Mouse (Mus musculus): ENCODE measurements around the gene D930007J09Rik.
A peak's percentile ranks its signal among the peaks of the same experiment; 100 is the strongest.

The D930007J09Rik gene

GRCm38 (mm10) chr13:32819926-32820325, 17.3 kb upstream of the D930007J09Rik start:
- DNase-seq (ENCODE audit: low spot score): no peak

DNA sequence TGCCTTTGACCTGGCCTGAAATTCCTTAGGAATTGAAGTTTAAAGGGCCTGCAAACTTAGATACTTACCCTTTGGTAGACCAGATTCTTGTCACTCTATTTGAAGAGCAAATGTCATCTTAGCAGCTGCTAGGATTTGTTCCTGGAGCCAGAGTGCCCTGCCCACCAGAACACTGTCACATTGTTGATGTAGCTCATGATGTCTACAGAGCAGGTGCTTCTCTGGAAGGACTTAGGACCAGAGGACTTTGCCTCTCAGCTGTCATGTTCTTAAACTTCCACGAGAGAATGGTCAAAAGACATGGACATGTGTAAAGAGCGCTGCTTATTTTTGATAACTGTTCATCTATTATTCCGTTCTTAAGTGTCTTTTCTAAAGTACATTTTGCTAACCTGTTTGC, 16.6 kb upstream of the D930007J09Rik start:
- no peak for DNase-seq (ENCODE audit: low spot score)

DNA sequence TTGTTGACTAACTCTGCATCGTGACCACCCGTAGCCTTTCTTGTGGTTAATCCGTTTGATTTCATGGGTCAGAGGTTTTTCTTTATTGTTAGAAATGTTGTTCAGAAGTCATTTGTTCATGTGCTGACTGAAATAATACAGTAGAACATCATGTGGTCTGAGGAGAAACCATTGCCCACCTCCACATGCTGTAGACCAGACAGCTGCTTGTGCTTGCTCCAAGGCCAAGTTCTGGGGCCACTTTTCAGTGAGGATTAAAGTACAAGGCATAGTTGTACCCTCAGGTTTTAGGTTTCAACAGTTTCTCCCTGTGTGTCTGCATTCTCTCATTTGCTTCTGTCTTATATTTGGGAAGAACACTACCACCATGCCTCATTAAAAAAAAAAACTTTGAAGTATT, 5.0 kb upstream of the D930007J09Rik start:
- DNase-seq (ENCODE audit: low spot score): no peak

GRCm38 (mm10) chr13:32806820-32807219, 4.2 kb upstream of the D930007J09Rik start:
- DNase-seq (ENCODE audit: low spot score): no peak

- no peak for DNase-seq (ENCODE audit: low spot score)
Measured at GRCm38 (mm10) chr13:32803701-32804345, 1.2 kb upstream of the D930007J09Rik start.

GRCm38 (mm10) chr13:32801693-32802221, 892 bp downstream of the D930007J09Rik start, which contains the start of gene Wrnip1:
Wrnip1 (plus strand) TSS chr13:32802038.
- DNase-seq (ENCODE audit: low spot score): peak; percentile 98

DNA sequence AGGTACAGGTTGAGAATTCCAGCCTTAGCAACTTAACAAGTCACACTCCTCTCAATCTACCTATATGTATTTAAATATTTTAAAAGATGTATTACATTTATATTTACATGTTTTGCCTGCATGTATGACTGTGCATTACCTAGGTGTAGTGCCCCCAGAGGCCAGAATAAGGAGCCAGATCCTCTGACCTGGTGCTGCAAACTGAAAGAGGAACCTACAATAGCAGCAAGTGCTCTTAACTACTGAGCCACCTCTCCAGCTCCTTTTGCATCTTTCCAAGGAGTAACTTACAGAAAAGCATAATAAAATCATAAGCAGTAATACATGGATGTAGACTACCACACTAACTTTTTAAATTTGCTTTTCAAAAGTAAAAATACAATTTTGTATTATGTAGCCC, 1.8 kb downstream of the D930007J09Rik start:
- DNase-seq (ENCODE audit: low spot score): no peak

GRCm38 (mm10) chr13:32799131-32799530, 3.5 kb downstream of the D930007J09Rik start:
- no peak for DNase-seq (ENCODE audit: low spot score)

DNA sequence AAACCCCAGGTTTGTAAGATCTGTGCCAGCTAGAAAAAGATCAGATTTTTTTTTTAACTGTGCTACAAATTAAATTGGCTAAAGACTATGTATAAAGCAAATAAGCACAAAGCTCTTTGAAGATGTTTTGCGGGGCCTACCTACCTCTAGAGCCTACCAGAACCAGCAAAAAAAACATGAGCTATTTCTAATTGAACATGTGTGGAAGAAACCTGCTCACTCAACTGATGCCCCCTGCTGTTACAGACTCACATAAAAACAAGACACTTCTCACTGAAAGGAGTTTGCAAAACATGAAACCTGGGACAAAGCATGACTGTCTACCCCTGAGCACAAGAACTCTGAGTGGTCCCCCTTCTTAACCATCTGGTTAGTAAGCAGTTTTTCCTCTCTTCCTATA, 5.6 kb downstream of the D930007J09Rik start:
- no peak for DNase-seq (ENCODE audit: low spot score)

GRCm38 (mm10) chr13:32795166-32795565, 7.5 kb downstream of the D930007J09Rik start:
- no peak for DNase-seq (ENCODE audit: low spot score)

DNA sequence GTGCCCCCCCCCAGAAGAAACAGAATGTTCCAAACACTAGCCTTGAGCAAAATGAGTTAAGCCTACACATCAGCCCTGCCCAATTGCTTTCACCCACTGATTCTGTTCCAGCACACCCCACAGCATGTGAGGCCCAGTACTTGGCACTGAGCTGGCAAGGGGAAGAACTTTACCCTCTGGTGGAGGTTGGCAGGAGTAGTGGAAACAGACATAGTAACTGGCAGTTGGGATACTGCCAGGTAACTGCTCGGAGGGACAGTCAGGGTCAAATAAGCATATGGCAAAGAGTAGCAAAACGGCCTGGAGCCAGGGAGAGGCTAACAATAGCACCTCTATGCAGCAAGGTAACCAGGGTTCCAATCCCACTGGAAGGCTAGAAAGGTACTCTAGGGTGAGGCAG, 8.0 kb downstream of the D930007J09Rik start:
- no peak for DNase-seq (ENCODE audit: low spot score)

DNA sequence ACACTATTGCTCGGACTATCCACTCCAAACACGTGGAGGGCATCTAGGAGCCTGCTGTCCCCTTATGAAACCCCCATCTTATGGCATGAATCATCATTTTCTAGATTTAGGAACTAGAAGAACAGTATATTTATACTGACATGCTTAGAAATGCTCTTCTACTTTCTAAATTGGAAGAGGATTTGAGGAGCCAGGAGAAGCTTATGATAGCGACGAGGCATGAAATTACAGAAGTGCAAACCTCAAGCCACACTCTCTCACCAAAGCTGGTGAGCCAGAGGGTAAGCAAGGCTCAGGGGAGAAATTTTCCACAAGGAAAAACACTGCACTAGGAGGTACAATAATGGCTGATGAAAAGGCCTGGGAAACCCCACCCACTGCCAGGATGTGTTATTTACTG, 12.9 kb downstream of the D930007J09Rik start:
- DNase-seq (ENCODE audit: low spot score): no peak

- no peak for DNase-seq (ENCODE audit: low spot score)
Measured at GRCm38 (mm10) chr13:32787584-32787983, 15.1 kb downstream of the D930007J09Rik start.

- no peak for DNase-seq (ENCODE audit: low spot score)
Measured at GRCm38 (mm10) chr13:32783816-32784215, 18.8 kb downstream of the D930007J09Rik start, which contains the start of gene Mylk4. Mylk4 (minus strand) TSS chr13:32783954.

DNA sequence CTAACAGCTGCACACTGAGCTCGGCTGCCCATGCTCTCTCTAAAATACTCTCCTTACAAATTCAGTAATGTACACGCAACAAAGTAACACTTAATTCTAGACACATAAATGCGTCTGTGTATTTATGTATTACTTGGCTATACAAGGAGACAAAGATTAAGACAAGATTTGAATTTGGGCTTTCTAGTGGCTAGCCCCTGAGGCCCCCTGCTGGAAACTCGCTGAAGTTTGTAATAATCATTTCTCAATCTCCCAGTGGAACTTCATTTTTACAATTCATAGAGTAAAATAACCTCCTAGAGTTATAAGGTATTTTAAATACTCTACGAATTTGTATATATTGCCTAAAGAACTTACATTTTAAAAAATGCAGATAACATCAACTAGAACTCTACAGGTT, 19.6 kb downstream of the D930007J09Rik start:
- DNase-seq (ENCODE audit: low spot score): no peak

DNA sequence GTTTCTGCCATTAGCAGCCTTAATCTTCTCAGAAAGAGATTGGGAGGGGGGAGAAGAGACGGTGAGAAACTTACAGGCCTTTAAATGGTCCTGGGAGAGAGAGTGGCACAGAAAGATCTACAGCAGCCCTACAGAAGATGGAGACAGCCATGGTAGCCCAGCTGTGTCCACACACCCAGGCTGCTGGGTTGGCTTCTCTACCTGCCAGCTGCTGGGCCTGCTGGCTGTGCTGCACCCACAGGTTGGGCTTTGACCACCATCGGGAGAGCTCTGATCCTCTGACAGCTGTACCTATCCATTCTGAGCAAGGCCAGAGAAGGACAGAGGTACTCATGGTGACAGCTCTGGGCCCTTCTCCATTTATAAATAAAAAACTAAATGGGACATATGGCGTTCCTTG, 23.8 kb downstream of the D930007J09Rik start:
- DNase-seq (ENCODE audit: low spot score): no peak

- no peak for DNase-seq (ENCODE audit: low spot score)
Measured at GRCm38 (mm10) chr13:32776350-32776749, 26.3 kb downstream of the D930007J09Rik start.

DNA sequence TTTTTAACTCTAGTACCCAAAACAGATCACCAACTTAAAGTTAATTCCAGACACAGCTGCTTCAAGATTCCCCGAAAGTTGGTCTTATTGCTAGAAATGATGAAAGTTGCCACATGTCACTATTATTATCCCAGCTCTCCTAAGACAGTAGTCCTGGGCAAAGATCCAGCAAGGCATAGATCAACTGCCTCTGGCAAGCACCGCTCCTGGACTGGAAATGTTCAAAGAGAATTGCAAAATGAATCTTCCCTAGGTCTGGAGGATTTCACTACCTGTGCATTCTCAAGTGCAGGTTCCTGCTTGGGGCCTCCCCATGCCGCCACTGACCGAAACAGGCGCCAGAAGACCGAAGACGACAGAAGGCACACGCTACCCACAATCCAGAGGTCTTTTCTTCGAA, 26.8 kb downstream of the D930007J09Rik start:
- no peak for DNase-seq (ENCODE audit: low spot score)

- DNase-seq (ENCODE audit: low spot score): no peak
Measured at GRCm38 (mm10) chr13:32769960-32770359, 32.7 kb downstream of the D930007J09Rik start.

GRCm38 (mm10) chr13:32768104-32768503, 34.5 kb downstream of the D930007J09Rik start:
- peak; percentile 64 for DNase-seq (ENCODE audit: low spot score)

DNA sequence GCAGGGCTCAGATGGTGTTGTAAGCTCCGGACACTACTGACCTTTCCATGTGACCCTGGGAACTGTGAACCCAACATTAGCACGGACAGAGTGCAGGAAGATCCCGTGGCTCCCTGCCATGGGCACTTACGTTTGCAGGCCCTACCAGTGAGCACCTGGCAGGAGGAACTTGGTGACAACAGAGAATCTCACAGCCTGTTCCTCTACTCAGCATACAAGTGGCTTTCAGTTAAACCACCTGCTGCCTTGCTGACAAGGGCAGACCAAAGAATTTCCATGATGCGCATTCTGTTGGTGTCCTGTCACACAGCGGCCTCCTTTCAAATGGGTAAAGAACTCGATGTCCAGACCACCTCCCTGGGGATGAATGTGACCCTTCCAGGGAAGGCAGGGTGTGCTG, 38.2 kb downstream of the D930007J09Rik start:
- DNase-seq (ENCODE audit: low spot score): no peak

DNA sequence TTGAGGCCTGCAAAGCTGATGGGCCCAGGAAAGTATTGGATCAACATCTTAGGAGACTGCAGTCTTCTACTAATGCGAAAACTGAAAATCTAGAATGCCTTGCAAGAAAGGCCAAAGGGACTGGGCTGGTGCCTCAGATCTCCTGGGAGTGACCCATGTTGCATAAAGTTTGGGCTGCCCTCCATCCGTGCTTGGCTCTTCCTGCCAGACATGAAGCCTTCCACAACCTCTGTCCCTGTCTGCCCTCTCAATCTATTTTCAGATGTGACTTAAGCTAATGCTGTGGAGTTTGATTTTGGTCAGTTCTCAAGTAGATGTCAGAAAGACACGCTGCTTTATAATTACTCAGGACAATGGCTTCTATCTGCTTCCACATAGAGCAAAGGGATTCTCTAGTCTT, 39.5 kb downstream of the D930007J09Rik start:
- no peak for DNase-seq (ENCODE audit: low spot score)

- DNase-seq (ENCODE audit: low spot score): no peak
Measured at GRCm38 (mm10) chr13:32760795-32761194, 41.9 kb downstream of the D930007J09Rik start.

DNA sequence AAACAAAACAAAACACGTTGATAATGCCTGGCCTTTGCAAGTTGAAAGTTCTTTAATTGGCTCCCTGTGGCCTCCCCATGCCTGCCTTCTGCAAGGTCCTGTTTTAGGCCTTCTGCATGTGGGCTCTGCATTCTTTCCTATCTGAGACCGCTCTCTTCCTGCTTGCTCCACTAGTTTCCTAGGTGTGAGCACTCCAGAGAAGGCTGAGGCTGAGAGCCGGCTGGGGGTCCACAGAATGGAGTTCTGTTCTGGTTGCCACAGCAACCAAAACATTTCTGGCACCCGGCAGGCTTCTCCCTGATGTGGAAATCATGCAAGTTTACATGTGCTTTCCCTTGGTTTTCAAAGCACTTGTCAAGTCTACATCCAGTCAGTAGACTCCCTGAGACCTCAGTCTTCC, 43.6 kb downstream of the D930007J09Rik start:
- no peak for DNase-seq (ENCODE audit: low spot score)

Data from embryo, embryonic 10 days (tissue).